Mouse (Mus musculus) cerebellum, postnatal 4 days (tissue): ENCODE measurements around the gene Ifi211.
"Not testable (repeated sequence)": the region's sequence is repeated elsewhere in the genome, so short reads cannot be mapped to it uniquely, and the experiment has no call there.

ENCODE experiments used
- DNase-seq, 2 experiments: peaks; one replicate each; pipeline ENCODE4 v3.0.0; 2022; ENCODE audit warnings: low spot score in 2 of 2, mixed read lengths in 1 of 2

Ifi211 gene

DNA sequence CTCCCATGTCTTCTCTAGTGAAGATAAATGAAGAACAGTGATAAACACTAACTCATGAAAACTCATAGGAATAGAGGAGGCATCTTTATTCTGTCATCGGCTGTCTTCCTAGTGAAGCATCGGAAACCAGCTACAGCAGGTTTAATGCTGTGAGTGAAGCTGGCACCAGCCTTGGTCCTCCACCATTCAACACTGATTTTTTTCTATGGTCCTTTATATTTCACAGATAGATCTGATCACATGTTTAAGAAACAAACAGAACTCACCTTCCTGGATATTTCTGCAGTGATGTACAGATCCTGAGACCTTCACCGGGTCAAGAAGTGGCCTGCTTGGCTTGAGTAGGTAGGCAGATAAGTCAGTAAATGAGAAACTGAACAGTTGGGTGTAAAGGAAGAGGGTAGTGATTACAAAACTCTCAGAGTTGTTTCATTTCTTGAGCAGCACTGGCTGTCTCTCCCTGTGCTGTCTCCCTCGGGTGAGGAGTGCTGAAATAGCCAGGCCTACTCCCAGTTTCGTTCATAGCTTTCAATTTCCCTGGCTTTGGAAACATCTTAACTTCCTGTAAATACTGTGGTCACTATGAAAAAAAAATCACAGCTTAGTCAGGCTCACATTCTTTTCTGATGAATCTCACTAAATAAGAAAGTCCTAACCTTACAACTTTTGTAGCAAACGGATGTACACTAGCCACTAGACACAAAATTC, at the start of gene Ifi211:
Gene Ifi211 (minus strand): TSS at position 499 of the 708 bp plus-strand sequence.
- not testable (repeated sequence) for DNase-seq

DNA sequence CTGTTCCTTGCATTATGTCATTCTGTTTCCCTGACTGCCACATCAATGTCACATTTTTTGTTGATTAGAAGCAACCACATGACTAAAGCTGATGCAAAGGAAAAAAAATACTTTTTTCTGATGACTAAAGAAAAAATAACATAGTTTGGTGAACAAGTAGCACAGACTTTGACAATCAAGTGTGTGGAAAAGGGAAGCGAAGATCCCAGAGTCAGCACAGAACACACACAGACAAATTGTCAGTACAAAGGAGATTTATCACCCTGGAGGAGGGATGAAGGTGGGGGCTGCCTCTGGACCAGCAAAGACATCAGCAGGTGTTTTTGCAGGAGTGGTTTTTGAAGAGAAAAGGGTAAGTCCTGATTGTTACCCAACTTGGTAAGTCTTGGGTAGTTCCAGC, 48.6 kb upstream of the Ifi211 start:
- not testable (repeated sequence) for DNase-seq

DNA sequence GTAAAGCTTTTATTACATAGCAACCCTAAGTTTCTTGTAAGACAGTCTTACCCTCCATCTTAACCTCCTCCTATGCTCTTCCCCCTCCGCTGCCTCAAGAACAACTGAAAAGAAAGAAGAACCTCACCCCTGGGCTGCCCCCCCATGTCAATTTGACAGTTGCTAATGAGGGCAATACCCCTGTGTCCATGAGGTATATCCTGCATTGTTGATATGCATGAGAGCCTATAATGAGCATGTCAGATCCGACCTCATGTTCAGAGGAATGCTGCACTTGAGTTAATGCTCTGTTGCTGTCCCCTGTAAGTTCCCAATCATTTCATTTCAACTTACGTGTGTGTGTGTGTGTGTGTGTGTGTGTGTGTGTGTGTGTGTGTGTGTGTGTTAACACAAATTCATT, 47.2 kb upstream of the Ifi211 start:
- not testable (repeated sequence) for DNase-seq

DNA sequence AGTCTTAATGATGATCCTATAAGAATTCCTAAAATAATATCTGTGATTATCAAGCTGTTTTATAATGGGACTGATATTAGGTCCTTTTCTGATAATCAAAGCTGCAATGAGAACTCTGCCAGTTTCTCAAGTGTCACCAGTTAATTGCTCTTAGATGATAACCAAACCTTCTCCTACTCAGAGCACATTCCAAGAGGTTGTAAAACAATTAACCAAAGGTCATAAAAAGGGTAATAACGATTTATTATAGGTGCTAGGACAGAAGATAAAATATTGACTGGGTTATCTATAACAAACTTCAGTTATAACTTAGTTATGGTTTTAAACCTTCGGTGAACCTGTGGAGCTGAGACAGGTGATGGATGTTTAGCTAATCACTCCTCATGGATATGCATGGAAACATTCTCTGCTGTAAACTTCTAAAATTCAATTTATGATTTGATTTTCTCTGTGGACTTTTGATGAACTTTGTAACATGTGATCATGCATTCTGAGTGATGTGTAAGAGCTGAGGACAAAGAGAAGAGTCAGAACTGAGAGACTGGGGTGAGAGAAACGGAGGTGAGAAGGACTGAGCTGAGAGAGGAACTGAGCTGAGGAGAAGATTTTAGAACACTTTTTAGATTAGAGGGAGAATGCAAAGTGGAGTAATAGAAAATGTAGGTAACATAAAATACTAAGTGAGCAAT, 43.1 kb upstream of the Ifi211 start:
- not testable (repeated sequence) for DNase-seq

DNA sequence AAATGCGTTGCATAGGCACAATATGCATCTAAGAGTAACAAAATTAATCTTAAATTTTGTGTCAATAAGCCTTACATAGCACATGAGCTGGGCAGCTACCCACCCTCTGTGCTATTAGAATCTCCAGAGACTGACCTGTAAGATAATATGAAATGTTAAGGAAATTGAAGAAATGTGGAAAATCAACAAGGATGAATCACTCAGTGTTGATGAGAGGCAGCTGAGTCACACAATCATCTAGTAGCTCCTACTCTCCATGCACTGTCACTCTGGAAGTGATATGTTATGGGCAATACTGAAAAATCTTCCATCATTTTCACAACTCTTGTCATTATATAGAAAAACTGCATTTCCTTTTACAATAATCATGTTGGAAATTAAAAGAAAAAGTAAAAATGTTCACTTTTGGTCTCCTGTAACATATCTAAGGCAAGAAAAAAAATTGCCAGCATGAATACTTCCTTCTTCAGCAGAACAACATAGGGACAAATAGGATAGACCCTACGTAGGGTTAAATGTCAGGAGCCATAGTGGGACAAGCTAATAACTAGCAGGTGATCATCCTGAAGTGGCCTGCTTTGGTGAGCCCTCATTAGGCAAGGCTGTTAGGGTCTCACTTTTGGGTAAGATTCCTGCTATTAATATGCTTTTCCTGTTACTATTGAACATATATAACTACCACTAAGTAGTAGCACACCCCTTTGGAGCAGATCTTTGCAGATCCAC, 42.4 kb upstream of the Ifi211 start:
- DNase-seq: no peak

DNA sequence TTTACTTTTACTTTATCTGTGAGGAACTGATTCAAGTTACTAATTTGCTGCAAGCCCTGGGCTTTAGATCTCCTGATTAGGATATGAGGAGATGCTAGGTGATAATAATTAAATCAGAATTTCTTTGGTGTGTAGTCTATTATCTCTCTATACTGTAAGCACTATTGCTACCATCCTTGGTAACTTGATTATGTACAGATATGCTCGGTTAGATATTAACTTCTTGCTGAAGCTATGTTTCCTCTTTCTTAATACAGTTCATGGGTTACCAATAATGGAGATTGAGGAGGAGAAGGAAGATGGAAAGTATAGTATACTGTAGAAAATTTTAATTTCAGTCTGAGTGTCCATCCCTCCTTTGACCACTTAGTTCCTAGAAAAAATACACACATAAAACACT, 40.7 kb upstream of the Ifi211 start:
- DNase-seq: no peak

DNA sequence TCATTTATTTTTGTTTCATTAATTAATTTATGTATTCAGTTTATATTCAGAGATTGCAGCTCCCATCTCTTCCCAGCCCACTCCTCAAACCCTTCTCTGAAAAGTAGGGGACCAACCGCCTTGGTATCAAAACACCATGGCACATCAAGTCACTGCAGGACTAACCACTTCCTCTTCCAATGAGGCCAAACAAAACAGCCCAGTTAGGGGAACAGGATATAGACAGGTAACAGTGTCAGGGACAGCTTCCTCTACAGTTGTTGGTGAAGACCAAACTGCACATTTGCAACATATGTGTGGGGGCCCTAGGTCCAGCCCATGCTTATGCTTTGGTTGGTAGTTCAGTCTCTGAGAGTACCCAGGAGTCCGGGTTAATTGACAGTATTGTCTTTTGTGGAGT, 36.2 kb upstream of the Ifi211 start:
- DNase-seq: not testable (repeated sequence)

DNA sequence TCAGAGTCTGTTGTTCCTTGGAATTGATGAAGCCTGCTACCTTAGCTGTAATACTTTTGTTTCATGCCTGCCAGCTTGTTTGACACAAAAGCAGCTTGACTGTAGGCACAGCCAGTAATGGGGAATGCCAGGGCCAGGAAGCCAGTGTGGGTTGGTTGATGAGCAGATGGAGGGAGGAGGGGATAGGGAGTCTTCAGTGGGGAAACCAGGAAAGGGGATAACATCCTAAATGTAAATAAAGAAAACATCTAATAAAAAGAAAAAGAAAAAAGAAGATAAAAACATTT, 29.9 kb upstream of the Ifi211 start:
- DNase-seq: peak in 1 of 2 experiments; percentile 14

DNA sequence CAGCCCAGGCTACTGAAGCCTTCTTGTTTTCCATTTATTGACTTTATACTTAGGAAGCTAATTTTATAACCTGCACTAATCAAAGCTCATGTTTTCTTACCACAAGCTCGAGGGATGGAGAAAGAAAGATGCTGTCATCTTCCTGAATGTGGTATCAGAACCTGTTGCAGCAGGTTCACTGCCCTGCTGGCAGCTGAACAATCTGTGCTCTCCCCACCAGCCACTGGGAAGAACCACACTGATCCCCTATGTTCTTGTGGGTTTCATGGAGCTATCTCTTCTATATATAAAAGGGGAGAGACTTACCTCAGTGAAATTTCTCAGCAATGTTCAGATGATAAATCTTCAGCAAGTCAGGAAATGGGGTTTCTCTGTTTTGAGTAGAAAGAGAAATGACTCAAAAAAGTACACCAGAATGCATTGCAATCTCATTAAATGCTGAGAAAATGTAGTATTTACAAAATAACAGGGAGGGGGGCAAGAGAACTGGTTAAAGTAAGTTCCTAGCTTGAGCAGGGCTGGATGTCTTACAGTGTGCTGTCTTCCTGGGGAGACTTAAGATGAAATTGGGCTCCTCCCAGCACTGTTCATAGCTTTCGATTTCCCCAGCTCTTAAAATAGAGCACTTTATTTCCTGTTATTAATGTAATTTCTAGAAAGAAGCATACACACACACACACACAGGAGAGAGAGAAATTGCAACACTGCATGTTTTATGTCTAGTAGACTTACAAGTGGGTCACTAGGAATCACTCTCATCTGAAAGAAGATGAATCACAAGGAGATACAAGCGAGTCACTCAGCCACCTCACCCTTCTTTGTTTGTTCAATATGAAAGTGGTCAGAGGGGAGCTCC, 29.3 kb upstream of the Ifi211 start, which contains the start of the genes Mndal and Ifi203:
Gene Mndal (minus strand): TSS at position 568 of the 856 bp plus-strand sequence.
Gene Ifi203 (minus strand): TSS at position 749 of the 856 bp plus-strand sequence.
- DNase-seq: not testable (repeated sequence)

DNA sequence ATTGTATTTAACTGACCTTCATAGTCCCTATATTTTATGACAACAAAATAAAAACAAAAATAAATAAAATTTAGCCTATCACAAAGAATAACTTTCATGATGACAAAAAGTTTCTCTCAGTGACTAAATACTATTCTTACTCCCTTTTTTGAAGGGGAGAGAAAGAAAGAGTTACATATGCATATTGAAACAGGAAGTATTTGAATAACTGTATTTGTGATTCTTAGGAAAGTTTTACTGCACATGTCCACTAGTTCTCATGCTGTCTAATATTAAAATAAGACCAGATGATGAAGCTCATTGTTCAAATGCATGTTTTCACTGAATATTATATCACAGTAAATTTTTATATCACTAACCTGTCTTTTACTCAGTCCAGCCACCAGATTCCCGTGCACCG, 28.7 kb upstream of the Ifi211 start:
- not testable (repeated sequence) for DNase-seq

DNA sequence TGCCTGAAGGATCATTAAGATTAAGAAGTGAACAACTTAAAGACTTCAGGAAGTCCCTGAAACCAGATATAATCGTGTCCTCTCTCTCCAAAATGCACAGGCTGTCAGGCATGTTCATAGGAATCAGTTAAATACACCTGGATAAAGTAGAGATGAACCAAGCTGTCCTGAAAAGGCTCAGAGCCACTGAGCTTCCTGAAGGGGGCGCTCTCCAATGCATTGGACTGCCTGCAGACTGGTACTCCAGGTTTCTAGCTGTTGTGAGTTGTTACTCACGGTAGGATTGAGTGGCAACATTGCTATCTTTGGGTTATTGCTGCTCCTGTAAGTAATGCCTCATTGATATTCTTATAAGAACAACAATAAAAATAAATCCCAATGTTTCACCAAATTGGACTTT, 6.4 kb upstream of the Ifi211 start:
- not testable (repeated sequence) for DNase-seq

DNA sequence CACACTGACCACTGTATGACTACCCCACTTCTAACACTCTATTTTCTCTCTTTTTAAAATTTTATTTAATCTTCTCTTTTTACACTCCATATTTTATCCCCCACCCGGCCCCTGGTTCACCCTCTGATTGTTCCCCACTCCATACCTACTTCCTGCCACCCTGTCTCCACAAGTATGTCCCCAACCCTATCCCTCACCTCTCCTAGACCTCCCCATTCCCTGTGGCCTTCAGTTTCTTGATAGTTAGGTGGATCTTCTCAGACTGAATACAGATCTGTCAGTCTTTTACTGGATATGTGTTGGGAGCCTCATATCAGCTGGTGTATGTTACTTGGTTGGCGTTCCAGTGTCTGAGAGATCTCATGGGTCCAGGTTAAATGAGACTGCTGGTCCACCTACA, 1.7 kb upstream of the Ifi211 start:
- DNase-seq: no peak

DNA sequence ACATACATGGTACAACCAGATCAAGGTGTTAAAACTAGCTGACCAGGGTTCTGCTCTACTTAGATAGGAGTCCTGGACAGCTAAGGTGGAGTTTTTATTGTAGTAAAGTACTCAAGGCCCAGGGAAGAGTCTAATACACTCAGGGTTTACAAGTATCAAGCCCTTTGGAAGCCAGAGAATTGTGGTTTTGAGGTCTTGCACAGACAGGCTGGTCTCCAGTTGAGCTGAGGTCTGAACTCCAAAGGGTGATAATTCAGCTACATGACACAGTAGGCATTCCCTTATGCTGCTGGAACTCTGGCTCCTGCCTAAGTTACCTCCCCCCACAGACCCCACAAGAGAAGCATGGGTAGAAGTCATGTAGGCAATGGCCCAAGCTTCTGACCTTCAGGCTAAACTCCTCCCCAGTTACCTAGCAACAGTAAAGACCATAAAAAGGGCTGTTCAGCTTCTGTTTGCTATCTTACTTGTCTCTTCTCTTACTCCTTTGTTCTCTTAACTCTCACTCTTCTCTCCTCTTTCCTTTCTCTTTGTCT, 478 bp upstream of the Ifi211 start:
- DNase-seq: not testable (repeated sequence)

DNA sequence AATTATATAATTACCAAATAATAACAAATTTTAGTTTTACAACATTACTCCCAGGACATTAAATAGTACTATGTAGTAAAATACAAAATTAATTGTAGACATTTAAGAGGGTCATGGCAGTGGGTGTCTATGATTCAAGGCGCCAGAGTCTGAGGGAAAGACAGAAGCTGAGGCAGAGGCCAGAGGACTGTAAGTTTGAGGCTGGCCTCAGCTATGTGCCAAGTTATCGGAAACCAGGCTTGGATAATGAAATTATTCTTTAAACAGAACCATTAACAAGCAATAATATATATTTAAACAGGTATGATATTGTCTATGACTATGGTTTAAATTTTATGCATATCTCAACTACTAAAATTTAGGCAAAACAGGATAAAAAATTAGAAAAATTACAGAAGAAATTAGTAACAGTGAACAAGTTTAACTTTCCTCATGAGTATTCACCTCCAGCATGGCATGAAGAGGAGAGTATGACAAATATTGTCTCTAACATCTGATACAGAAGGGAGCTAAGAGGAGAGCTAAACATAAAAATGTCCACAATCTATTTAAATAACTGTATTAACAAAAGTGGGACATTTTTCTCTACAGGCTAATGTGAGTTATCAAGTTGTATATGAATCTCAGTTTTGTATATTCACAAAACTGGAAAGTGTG, 910 bp downstream of the Ifi211 start:
- DNase-seq: no peak

DNA sequence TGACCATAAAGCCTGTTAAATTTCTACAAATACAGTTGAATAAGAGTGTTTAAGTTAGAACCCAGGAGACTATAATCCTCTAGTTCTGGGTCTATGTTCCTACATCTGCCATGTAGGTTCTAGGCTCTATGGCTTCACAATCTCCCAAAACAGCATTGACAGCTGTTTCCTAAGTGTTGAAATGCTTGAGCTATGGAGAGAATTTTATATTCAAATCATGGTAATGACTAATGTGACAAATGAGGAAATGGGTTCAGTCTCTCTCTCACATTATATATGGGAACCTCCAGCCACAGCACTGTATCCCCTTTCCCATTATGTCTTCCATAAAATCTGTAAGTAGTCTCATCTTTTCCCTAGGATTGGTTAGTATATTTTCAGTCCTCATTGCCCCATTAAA, 4.5 kb downstream of the Ifi211 start:
- DNase-seq: not testable (repeated sequence)

DNA sequence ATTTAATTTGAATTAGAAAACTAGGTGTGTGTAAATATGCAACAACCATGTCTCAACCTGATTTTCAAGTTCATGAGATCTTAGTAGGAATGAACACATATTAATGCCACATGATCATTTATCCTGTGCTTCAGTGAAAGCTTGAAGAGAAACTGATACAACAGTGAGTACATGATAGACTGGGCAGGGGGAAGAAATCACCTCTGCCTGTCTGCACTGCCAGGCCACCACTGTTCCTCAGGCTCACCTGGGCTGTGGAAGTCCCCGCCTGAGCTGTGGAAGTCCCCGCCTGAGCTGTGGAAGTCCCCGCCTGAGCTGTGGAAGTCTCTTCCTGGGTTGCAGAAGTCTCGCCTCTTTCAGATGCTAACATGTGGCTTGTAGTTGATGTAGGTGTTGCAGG, 7.0 kb downstream of the Ifi211 start:
- not testable (repeated sequence) for DNase-seq

DNA sequence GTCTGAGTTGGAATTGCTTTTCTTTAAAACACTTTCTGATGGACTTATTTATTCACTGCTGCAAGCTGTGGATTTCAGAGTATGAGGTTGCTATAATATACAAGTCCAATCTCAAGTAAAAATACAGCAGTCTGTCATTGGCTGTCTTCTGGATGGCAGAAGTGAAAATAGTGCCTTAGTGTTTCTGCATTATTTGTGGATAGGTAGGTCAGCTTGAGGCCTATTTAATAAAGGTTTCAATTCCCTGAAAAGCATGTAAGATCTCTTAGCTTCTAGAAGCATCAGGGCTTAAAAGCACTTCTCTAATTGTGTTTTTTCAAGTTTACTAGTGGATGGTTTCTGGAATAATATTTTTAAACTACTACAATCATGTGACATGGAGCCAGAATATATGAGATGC, 23.1 kb downstream of the Ifi211 start:
- DNase-seq: not testable (repeated sequence)

DNA sequence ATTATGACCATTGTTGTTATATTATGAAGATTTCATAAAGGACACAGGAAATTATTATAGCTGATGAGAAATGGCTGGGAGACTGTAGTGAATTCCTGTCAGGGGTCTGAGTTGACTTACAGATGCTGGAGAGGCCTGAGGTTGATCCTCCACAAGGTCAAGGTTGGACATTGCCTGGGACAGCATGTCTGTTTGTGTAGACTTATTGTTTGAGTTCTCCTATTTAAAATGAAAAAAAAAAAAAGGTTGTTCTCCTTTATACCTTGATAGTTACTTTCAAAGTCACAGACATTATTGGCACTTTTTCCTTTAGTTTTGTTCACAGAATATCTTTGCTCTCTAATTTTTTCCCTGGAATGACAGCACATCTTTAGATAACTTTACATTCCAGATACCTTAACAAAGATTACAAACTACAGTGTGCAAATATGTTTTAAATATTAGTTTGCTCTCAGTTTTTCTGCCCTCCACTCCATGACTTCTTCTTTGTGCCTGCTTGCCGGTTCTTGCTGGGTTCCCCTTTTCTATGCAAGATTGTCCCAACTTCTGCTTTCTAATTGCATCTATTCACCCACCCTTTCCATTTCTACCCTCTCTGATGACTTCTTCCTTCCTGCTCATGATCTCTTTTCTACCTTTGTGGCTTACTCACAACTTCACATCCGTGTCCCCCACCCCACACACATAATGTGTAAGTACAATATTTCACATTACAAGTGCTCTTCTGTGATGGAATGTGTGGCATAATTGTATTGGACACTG, 25.6 kb downstream of the Ifi211 start:
- DNase-seq: not testable (repeated sequence)

DNA sequence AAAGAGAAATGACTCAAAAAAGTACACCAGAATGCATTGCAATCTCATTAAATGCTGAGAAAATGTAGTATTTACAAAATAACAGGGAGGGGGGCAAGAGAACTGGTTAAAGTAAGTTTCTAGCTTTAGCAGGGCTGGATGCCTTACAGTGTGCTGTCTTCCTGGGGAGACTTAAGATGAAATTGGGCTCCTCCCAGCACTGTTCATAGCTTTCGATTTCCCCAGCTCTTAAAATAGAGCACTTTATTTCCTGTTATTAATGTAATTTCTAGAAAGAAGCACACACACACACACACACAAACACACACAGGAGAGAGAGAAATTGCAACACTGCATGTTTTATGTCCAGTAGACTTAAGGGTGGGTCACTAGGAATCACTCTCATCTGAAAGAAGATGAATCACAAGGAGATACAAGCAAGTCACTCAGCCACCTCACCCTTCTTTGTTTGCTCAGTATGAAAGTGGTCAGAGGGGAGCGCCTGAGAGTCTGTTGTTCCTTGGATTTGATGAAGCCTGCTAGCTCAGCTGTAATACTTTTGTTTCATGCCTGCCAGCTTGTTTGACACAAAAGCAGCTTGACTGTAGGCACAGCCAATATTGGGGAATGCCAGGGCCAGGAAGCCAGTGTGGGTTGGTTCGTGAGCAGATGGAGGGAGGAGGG, 32.7 kb downstream of the Ifi211 start:
- DNase-seq: peak in 1 of 2 experiments; percentile 44
